Mouse (Mus musculus): ENCODE measurements around the gene Sult3a2.
"Not testable (repeated sequence)": the region's sequence is repeated elsewhere in the genome, so short reads cannot be mapped to it uniquely, and the experiment has no call there.

The Sult3a2 gene

GRCm38 (mm10) chr10:33786604-33787003 lies at the start of gene Sult3a2:
Gene Sult3a2 (minus strand): TSS chr10:33786704.
- DNase-seq (ENCODE audit: inconsistent ontology term): no peak

GRCm38 (mm10) chr10:33820892-33821291 lies 34.4 kb upstream of the Sult3a2 start:
- no peak for DNase-seq (ENCODE audit: inconsistent ontology term)

GRCm38 (mm10) chr10:33816923-33817322 lies 30.4 kb upstream of the Sult3a2 start:
- DNase-seq (ENCODE audit: inconsistent ontology term): no peak

GRCm38 (mm10) chr10:33814266-33814665 lies 27.8 kb upstream of the Sult3a2 start:
- no peak for DNase-seq (ENCODE audit: inconsistent ontology term)

GRCm38 (mm10) chr10:33811807-33812206 lies 25.3 kb upstream of the Sult3a2 start:
- DNase-seq (ENCODE audit: inconsistent ontology term): no peak

GRCm38 (mm10) chr10:33797221-33797949 lies 10.9 kb upstream of the Sult3a2 start:
- not testable (repeated sequence) for DNase-seq (ENCODE audit: inconsistent ontology term)

GRCm38 (mm10) chr10:33796269-33796915 lies 9.9 kb upstream of the Sult3a2 start:
- DNase-seq (ENCODE audit: inconsistent ontology term): not testable (repeated sequence)

- not testable (repeated sequence) for DNase-seq (ENCODE audit: inconsistent ontology term)
Measured at GRCm38 (mm10) chr10:33792166-33792565, 5.7 kb upstream of the Sult3a2 start.

GRCm38 (mm10) chr10:33787541-33787940 lies 1.0 kb upstream of the Sult3a2 start:
- no peak for DNase-seq (ENCODE audit: inconsistent ontology term)

- not testable (repeated sequence) for DNase-seq (ENCODE audit: inconsistent ontology term)
Measured at GRCm38 (mm10) chr10:33735251-33735650, 51.3 kb downstream of the Sult3a2 start.

GRCm38 (mm10) chr10:33733241-33733640 lies 53.3 kb downstream of the Sult3a2 start:
- no peak for DNase-seq (ENCODE audit: inconsistent ontology term)

GRCm38 (mm10) chr10:33732409-33733185 lies 53.9 kb downstream of the Sult3a2 start:
- DNase-seq (ENCODE audit: inconsistent ontology term): no peak

- DNase-seq (ENCODE audit: inconsistent ontology term): no peak
Measured at GRCm38 (mm10) chr10:33723764-33724163, 62.7 kb downstream of the Sult3a2 start.

- DNase-seq (ENCODE audit: inconsistent ontology term): peak; percentile 12
Measured at GRCm38 (mm10) chr10:33721827-33722438, 64.6 kb downstream of the Sult3a2 start.
